Mouse (Mus musculus): ENCODE data around the gene Col5a1. TPM values are rescaled to one million over a fixed set of nuclear protein-coding genes. Genes with fewer than 3 reads are reported as not detected.

The Col5a1 gene
- 21.4 and 29.0 TPM in 2 replicates for polyA plus RNA-seq (2014; fragmentation: Nextera tagmentation; extraction: Ambion mirVana)

DNA sequence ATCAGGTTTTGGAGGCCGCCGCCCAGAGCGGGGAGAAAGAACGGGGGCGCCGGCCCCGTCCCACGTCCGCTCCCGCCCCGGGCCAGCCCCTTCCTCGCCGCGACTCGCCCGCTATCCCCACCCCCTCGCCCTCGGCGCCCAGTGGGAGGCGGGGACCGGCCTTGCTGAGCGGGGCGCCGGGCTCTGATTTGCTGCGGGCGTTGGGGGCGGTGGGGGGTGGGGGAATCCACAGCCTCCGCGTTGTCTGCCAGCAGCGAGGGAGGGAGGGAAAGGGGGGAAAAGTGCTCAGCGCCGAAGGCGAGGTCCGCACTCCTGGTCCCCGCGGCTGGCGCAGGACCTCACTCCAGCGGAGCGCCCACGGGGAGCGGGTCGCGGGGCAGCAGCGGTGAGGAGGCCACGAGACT lies at the start of gene Col5a1:
Gene Col5a1, plus strand, starts transcription at position 278 of the 404 bp plus-strand sequence.
- peak; percentile 85 for DNase-seq (ENCODE audit: low spot score)
- Histone ChIP-seq H3K4me3 (ENCODE audit: low read depth, low read length) (peak within 1 kb of the TSS; percentile 67), H3K9ac (ENCODE audit: low read depth, low read length) (peak within 1 kb of the TSS; percentile 72), H3K4me2 (replicated peaks; ENCODE audit: low read depth, low read length) (peak within 1 kb of the TSS; percentile 98), H3K9me3 (ENCODE audit: control insufficient read depth, low read length) (no peaks in the 10 kb centered on the region), H3K36me3 (ENCODE audit: control insufficient read depth, insufficient read depth, low read length) (no peaks in the 10 kb centered on the region), H3K27ac (ENCODE audit: low read depth, low read length) (peak within 1 kb of the TSS; percentile 68), H3K27me3 (ENCODE audit: control insufficient read depth, insufficient read depth, low read length) (peaks cover 11% of the 10 kb centered on the region), H3K4me1 (replicated peaks; ENCODE audit: control insufficient read depth, insufficient read depth, low read length) (peaks cover 19% of the 10 kb centered on the region)
- under 1% methylated on average over 35 of the region's 45 CpGs for WGBS
- ATAC-seq (ENCODE audit: low FRiP score), result peak; percentile 92

DNA sequence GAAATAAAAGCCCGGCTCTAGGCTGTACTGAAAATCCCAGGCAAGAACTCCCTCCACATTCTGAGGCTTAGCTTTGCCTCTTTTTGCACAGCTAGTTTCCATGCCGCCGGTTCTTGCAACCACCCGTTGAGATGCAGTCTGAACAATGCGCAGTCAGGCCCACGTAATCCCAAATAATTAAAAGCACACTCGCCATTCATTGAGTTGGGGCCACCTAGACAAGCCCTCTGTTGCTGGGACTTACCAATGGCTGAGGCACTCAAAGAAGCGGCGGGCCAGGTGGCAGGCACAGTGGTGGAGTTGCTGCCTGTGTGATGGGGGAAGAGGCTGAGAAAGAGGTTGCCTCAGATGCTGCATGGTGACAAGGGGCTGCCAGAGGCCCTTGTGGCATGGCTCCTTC lies 48.1 kb upstream of the Col5a1 start:
- H3K9me3 ChIP-seq (ENCODE audit: control insufficient read depth, low read length), result no peaks in the 10 kb centered on the region
- no peak overlapping the region for H3K27ac ChIP-seq (ENCODE audit: low read depth, low read length)
- H3K4me2 ChIP-seq (replicated peaks; ENCODE audit: low read depth, low read length), result no peak overlapping the region
- H3K36me3 ChIP-seq (ENCODE audit: control insufficient read depth, insufficient read depth, low read length), result no peaks in the 10 kb centered on the region
- peaks cover 9% of the 10 kb centered on the region for H3K4me1 ChIP-seq (replicated peaks; ENCODE audit: control insufficient read depth, insufficient read depth, low read length)
- no peak overlapping the region for H3K4me3 ChIP-seq (ENCODE audit: low read depth, low read length)
- WGBS, result 64% methylated on average over 9 of the region's 9 CpGs
- ATAC-seq (ENCODE audit: low FRiP score) (no peak), DNase-seq (ENCODE audit: low spot score) (no peak)
- H3K27me3 ChIP-seq (ENCODE audit: control insufficient read depth, insufficient read depth, low read length), result no peaks in the 10 kb centered on the region
- no peak overlapping the region for H3K9ac ChIP-seq (ENCODE audit: low read depth, low read length)

DNA sequence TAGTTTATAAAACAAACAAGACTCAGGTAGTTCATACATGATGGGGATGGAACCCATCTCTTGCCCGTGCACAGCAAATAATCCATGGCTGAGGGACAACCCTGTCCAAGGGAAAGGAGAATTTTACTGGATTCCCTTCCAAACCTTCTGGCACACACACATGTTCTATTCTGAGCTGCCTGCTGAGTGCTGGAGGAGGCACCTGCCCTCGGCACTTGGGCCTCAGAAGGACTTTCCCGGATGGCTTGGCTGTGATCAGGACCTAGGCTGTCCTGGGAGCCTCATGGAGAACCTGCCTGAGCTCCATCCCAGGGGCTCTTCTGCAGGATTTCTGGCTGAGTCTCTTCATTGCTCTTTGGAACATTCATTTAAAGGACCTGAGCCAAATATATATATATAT lies 45.3 kb upstream of the Col5a1 start:
- ATAC-seq (ENCODE audit: low FRiP score) (no peak), DNase-seq (ENCODE audit: low spot score) (no peak)
- 73% methylated on average over 3 of the region's 3 CpGs for WGBS
- H3K36me3 ChIP-seq (ENCODE audit: control insufficient read depth, insufficient read depth, low read length), result no peaks in the 10 kb centered on the region
- no peaks in the 10 kb centered on the region for H3K9me3 ChIP-seq (ENCODE audit: control insufficient read depth, low read length)
- peaks cover 4% of the 10 kb centered on the region; the same call in 1 of the 2 replicates for H3K4me1 ChIP-seq (replicated peaks; ENCODE audit: control insufficient read depth, insufficient read depth, low read length)
- no peak overlapping the region for H3K27ac ChIP-seq (ENCODE audit: low read depth, low read length)
- H3K27me3 ChIP-seq (ENCODE audit: control insufficient read depth, insufficient read depth, low read length), result no peaks in the 10 kb centered on the region
- no peak overlapping the region for H3K4me3 ChIP-seq (ENCODE audit: low read depth, low read length)
- no peak overlapping the region for H3K4me2 ChIP-seq (replicated peaks; ENCODE audit: low read depth, low read length)
- H3K9ac ChIP-seq (ENCODE audit: low read depth, low read length), result no peak overlapping the region

DNA sequence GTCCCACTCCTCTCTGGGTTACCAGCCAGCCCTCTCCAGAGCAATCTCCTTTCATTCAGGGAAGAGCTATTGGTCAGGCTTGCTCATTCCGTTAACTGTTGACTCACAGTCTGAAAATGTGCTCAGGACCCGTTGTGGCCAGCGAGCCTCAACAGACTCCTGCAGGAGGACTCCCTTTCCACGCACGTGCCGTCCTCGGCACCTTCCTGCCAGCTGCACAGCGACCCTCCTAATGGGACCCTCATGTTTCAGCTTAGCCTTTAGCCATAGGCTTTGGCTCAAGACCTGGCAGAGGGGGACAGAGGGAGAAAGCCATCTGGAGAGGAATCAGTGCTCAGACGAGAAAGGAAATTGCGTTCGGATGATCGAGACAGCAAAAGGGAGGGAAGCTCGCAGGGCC lies 43.3 kb upstream of the Col5a1 start:
- DNase-seq (ENCODE audit: low spot score), result no peak
- no peaks in the 10 kb centered on the region for H3K27me3 ChIP-seq (ENCODE audit: control insufficient read depth, insufficient read depth, low read length)
- H3K36me3 ChIP-seq (ENCODE audit: control insufficient read depth, insufficient read depth, low read length), result no peaks in the 10 kb centered on the region
- no peak overlapping the region for H3K27ac ChIP-seq (ENCODE audit: low read depth, low read length)
- no peak for ATAC-seq (ENCODE audit: low FRiP score)
- no peak overlapping the region for H3K4me3 ChIP-seq (ENCODE audit: low read depth, low read length)
- no peak overlapping the region for H3K4me2 ChIP-seq (replicated peaks; ENCODE audit: low read depth, low read length)
- no peaks in the 10 kb centered on the region for H3K4me1 ChIP-seq (replicated peaks; ENCODE audit: control insufficient read depth, insufficient read depth, low read length)
- WGBS, result 82% methylated on average over 13 of the region's 13 CpGs
- no peak overlapping the region for H3K9ac ChIP-seq (ENCODE audit: low read depth, low read length)
- no peaks in the 10 kb centered on the region for H3K9me3 ChIP-seq (ENCODE audit: control insufficient read depth, low read length)

DNA sequence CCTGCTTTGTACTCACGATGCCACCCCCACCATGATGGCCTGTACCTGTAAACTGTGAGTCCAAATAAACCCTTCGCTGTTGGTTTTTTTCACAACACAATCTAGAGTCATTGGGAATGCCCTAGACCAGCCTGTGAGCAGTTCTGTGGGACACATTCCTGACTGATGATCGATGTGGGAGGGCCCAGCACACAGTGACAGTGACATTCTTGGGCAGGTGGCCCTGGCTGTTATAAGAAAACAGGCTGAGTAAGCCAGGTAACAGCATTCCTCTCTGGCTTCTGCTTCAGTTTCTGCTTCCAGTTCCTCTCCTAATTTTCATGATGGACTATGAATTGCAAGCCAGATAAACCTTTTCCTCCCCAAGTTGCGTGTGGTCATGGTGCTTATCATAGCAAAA lies 41.3 kb upstream of the Col5a1 start:
- no peak overlapping the region for H3K27ac ChIP-seq (ENCODE audit: low read depth, low read length)
- ATAC-seq (ENCODE audit: low FRiP score), result no peak
- H3K4me2 ChIP-seq (replicated peaks; ENCODE audit: low read depth, low read length), result no peak overlapping the region
- no peak overlapping the region for H3K9ac ChIP-seq (ENCODE audit: low read depth, low read length)
- DNase-seq (ENCODE audit: low spot score), result no peak
- no peaks in the 10 kb centered on the region for H3K9me3 ChIP-seq (ENCODE audit: control insufficient read depth, low read length)
- no peaks in the 10 kb centered on the region for H3K36me3 ChIP-seq (ENCODE audit: control insufficient read depth, insufficient read depth, low read length)
- no peak overlapping the region for H3K4me3 ChIP-seq (ENCODE audit: low read depth, low read length)
- WGBS, result 90% methylated on average over 4 of the region's 4 CpGs
- no peaks in the 10 kb centered on the region for H3K4me1 ChIP-seq (replicated peaks; ENCODE audit: control insufficient read depth, insufficient read depth, low read length)
- H3K27me3 ChIP-seq (ENCODE audit: control insufficient read depth, insufficient read depth, low read length), result no peaks in the 10 kb centered on the region

DNA sequence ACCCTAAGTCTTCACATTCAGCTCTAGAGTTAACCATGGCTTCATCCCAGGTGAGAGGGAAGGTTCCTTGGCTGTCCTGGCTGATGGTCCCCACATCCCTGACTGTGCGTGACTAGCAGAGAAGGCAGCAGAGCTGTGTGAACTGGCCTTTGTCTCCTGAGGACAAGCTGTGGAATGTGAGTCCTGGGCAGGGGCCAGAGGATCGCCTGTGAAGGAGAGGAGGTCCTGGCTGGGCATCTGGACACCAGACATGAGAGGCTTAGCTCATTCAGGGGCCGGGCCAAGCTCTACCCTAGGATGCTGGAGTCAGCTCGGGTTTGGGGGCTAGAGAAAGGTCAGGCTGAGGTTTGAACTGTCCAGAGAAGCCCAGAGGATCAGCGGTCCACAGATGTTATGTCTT lies 39.2 kb upstream of the Col5a1 start:
- H3K4me3 ChIP-seq (ENCODE audit: low read depth, low read length), result no peak overlapping the region
- no peak overlapping the region for H3K9ac ChIP-seq (ENCODE audit: low read depth, low read length)
- H3K4me2 ChIP-seq (replicated peaks; ENCODE audit: low read depth, low read length), result no peak overlapping the region
- H3K36me3 ChIP-seq (ENCODE audit: control insufficient read depth, insufficient read depth, low read length), result no peaks in the 10 kb centered on the region
- no peaks in the 10 kb centered on the region for H3K27me3 ChIP-seq (ENCODE audit: control insufficient read depth, insufficient read depth, low read length)
- no peaks in the 10 kb centered on the region for H3K4me1 ChIP-seq (replicated peaks; ENCODE audit: control insufficient read depth, insufficient read depth, low read length)
- no peak for ATAC-seq (ENCODE audit: low FRiP score)
- 53% methylated on average over 5 of the region's 5 CpGs for WGBS
- H3K9me3 ChIP-seq (ENCODE audit: control insufficient read depth, low read length), result no peaks in the 10 kb centered on the region
- DNase-seq (ENCODE audit: low spot score), result no peak
- no peak overlapping the region for H3K27ac ChIP-seq (ENCODE audit: low read depth, low read length)

DNA sequence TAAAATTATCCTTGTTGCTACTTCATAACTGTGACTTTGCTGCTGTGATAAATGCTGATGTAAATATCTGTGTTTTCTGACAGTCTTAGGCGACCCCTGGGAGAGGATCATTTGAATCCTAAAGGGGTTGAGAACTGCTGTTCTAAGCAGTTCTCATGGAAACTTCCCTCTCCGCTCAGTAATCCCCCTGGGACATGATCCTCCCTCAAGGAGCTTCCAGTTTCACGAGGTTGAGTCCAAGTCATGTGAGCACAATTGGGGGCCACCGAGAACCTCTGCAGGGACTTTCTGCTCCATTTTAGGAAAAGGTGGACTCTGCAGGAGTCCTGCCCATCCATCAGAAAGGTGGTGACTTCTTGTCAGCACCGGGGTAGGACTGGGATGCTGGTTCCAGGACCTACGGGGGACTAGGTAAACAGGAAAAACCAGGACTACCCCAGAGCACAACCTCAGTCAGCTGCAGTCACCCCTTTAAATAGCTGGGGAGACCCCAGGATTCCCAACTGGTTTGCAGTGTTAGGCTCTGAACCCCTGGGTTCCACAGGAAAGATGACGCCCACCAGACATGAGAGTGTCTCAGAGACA lies 38.3 kb upstream of the Col5a1 start:
- no peak overlapping the region for H3K4me3 ChIP-seq (ENCODE audit: low read depth, low read length)
- H3K9ac ChIP-seq (ENCODE audit: low read depth, low read length), result no peak overlapping the region
- H3K9me3 ChIP-seq (ENCODE audit: control insufficient read depth, low read length), result no peaks in the 10 kb centered on the region
- H3K36me3 ChIP-seq (ENCODE audit: control insufficient read depth, insufficient read depth, low read length), result no peaks in the 10 kb centered on the region
- DNase-seq (ENCODE audit: low spot score), result no peak
- no peaks in the 10 kb centered on the region for H3K27me3 ChIP-seq (ENCODE audit: control insufficient read depth, insufficient read depth, low read length)
- no peaks in the 10 kb centered on the region for H3K4me1 ChIP-seq (replicated peaks; ENCODE audit: control insufficient read depth, insufficient read depth, low read length)
- ATAC-seq (ENCODE audit: low FRiP score), result no peak
- H3K4me2 ChIP-seq (replicated peaks; ENCODE audit: low read depth, low read length), result no peak overlapping the region
- no peak overlapping the region for H3K27ac ChIP-seq (ENCODE audit: low read depth, low read length)
- WGBS, result 49% methylated on average over 7 of the region's 7 CpGs

DNA sequence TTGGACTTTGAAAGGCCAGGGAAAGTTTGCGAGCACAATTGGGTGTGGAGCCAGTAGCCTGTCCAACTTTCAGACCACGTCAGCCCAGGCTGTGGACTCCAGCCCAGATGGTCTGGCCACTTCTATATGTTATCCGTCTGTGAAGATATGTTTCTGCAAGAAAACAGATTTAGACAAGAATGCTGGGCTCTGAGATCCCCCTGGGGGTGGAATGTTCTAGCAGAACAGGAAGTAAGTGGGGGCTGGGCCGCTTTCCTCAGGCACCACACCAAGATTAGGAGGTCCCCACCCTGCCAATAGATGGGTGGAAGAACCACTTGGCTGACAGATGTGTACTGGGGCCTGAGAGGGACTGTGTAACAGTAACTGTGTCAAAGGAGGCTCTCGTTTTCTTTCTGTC lies 37.8 kb upstream of the Col5a1 start:
- Histone ChIP-seq H3K4me1 (replicated peaks; ENCODE audit: control insufficient read depth, insufficient read depth, low read length) (no peaks in the 10 kb centered on the region), H3K36me3 (ENCODE audit: control insufficient read depth, insufficient read depth, low read length) (no peaks in the 10 kb centered on the region), H3K27ac (ENCODE audit: low read depth, low read length) (no peak overlapping the region), H3K9ac (ENCODE audit: low read depth, low read length) (no peak overlapping the region), H3K4me2 (replicated peaks; ENCODE audit: low read depth, low read length) (no peak overlapping the region), H3K27me3 (ENCODE audit: control insufficient read depth, insufficient read depth, low read length) (no peaks in the 10 kb centered on the region), H3K9me3 (ENCODE audit: control insufficient read depth, low read length) (no peaks in the 10 kb centered on the region), H3K4me3 (ENCODE audit: low read depth, low read length) (no peak overlapping the region)
- DNase-seq (ENCODE audit: low spot score) (no peak), ATAC-seq (ENCODE audit: low FRiP score) (no peak)
- 68% methylated on average over 5 of the region's 5 CpGs for whole genome bisulfite sequencing

DNA sequence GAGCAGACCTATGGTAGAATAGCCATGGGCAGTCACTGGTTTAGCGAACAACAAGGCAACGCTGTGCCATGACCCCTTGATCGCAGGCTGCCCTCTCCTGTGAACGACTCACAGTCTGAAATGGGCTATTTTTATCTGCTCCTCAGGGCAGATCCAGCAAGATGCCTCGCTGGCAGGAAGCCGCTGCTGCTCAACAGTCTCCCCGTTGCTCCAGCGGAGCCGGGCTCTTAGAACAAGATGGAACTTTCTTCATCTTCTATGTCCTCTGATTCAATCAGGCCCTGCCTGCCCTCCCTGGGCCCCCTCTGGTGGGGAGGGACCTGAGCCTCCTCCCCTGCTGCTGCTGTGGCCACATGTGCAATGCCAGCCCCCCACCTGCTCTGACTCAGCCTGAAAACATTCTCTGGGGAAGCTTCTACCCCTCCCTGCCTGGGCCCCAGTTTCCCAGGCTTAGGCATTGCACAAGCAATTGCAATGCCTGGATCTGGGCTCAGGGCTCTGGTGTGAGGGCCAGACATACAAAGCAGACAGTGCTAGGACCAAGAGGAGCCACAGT lies 27.8 kb upstream of the Col5a1 start:
- Histone ChIP-seq H3K27ac (ENCODE audit: low read depth, low read length) (no peak overlapping the region; the same call in 1 of the 2 replicates), H3K36me3 (ENCODE audit: control insufficient read depth, insufficient read depth, low read length) (no peaks in the 10 kb centered on the region), H3K4me2 (replicated peaks; ENCODE audit: low read depth, low read length) (no peak overlapping the region), H3K4me3 (ENCODE audit: low read depth, low read length) (no peak overlapping the region), H3K9ac (ENCODE audit: low read depth, low read length) (no peak overlapping the region), H3K27me3 (ENCODE audit: control insufficient read depth, insufficient read depth, low read length) (peaks cover 2% of the 10 kb centered on the region; the same call in 1 of the 2 replicates), H3K9me3 (ENCODE audit: control insufficient read depth, low read length) (no peaks in the 10 kb centered on the region), H3K4me1 (replicated peaks; ENCODE audit: control insufficient read depth, insufficient read depth, low read length) (0 out of 2 replicates have a peak, but pooled peaks cover 3% of the 10 kb centered on the region)
- ATAC-seq (ENCODE audit: low FRiP score), result no peak
- DNase-seq (ENCODE audit: low spot score), result peak; percentile 29
- 41% methylated on average over 9 of the region's 9 CpGs for WGBS
